Mouse (Mus musculus): Measurements from ENCODE around the gene Bcas1. TPM values are rescaled to one million over a fixed set of nuclear protein-coding genes. Genes with fewer than 3 reads are reported as not detected.

Bcas1 gene
- total RNA-seq, 2 experiments from 2014 or later, result 0.50 to 0.89 TPM

DNA sequence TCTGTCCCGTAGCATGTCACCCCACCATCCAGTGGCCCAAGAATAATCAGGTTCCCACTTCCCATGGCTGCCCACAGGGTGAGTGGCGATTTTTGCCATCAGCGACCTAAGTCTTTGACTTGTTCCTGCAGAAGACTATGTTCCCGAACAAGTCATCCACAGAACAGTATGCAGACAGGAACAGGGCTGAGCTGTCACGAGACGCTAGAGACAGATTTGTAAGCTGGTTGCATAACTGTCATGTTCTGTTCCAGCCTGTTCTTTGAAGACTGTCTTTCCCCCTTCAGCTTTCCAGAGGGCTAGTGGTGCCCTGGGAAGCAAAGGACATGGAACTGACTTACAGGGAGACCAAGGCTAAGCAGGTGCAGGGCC lies 116.7 kb downstream of the Bcas1 start:
- no peak for DNase-seq
- H3K27ac ChIP-seq, result no peak overlapping the region
- TF ChIP-seq CTCF (IDR thresholded peaks at IDR 0.05), result no peak
- intact Hi-C loops (cut with DNase I), result no loop called here
- H3K4me3 ChIP-seq, result no peak overlapping the region

DNA sequence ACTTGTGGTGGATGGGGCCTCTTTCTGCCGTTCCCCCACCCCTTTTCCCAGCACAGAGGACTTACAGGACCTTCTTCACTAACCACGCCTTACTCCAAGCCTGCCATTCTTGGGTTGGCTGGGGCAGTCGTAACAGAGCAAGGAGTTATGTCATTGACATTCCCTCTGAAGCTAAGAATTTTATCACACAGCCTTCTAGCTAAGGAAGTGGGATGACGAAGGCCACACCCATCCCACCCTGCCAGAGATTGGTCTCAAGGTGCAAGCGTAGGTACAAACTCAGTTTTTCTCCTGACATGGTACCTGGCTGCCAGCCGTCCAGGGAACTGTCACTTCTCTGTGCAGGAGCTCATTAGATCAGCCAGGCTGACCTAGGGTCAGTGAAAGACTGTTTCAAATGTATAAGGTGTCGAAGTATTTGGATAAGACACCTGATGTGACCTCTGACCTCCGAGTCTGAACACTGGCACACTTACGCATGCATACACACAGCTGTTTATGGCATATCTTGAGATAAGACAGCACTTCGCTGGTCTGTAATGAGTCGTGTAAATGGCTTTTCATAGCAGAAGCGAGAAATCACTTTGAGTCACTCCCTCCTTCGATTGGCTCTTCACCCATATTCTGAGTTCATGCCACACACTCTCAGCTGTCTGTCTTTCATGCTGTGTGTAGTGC lies 117.2 kb downstream of the Bcas1 start:
- TF ChIP-seq CTCF (IDR thresholded peaks at IDR 0.05), result no peak
- intact Hi-C loops (cut with DNase I), result no loop called here
- Histone ChIP-seq H3K4me3 (no peak overlapping the region), H3K27ac (no peak overlapping the region)
- no peak for DNase-seq

DNA sequence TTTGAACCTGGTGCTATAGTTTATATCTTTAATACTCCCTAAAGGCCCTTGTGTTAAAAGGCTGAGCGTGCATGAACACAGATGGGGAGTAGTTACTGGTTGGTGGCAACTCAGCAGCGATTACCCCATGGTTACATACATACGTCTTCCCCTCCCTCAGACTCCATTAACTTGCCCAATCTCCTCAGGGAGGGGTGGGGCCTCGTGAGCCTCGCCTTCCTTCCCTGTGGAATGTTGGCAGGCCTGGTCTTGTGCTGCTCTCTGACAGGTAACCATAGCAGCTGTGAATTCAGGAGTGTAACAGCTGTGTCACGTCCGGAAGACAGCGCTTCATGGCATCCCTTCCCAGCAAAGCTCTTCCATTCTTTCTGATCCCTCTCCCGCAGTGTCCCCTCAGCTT lies 118.7 kb downstream of the Bcas1 start:
- intact Hi-C loops (cut with DNase I), result no loop called here
- TF ChIP-seq CTCF (IDR thresholded peaks at IDR 0.05), result no peak
- no peak for DNase-seq
- Histone ChIP-seq H3K27ac (no peak overlapping the region), H3K4me3 (no peak overlapping the region)

DNA sequence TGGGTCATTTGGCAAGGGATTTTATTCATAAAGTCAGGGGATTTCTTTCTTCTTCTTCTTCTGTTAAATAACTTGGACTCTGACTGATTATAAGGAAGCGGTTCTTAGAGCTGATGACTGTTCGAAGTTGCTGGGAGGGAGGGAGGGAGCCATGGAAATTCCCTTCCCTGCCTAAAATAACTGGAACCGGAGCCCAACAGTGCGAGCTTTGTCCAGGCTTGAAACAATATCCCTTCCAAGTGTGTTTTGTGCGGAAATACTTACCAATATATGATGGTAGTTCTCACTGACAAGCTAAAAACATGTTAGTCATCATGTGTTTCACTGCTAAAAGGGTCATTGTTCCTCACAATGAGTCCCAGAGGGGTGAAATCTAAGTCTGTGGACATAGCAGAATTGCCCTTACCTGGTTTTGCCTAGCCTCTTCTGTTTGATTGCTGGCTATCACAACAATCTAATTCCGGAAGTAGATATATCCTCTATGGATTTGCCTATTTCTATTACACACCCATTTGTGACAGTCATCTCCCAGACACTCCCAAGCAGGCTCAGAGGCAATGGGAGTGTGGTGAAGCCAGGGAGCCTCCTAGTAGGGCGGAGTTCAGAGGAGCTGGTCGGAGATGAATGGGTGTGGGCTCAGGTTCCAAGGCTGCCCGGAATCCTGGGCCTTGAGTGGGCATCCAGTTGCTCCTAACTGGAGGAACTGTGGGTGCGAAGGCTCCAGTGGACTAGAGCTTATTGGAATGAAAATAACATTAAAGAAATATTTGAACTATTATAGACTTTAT lies 119.4 kb downstream of the Bcas1 start:
- intact Hi-C loops (cut with DNase I), result no loop called here
- H3K27ac ChIP-seq, result peak overlapping the region; percentile 67
- TF ChIP-seq CTCF (IDR thresholded peaks at IDR 0.05), result no peak
- no peak overlapping the region for H3K4me3 ChIP-seq
- no peak for DNase-seq

DNA sequence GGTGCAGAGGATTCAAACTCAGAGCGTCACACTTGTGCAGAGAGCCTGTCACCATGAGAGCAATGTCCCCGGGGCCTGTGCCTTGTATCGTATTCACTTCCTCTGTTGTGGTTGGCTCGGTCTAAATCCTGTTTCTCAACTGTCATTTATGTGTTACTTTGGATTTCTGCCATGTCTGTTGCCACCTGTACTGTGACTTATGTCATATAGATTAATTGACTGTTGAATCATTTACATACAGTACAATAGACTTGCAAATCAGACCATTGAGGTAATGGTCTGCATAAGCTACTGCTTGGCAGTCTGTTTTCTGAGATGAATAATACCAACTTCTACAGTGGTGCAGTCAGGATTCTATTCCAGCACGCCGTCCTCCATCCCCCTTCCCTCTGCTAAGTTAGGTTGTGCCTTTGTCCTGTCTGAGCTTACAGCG lies 120.0 kb downstream of the Bcas1 start:
- intact Hi-C loops (cut with DNase I), result no loop called here
- no peak for TF ChIP-seq CTCF (IDR thresholded peaks at IDR 0.05)
- H3K27ac ChIP-seq, result peak overlapping the region; percentile 67
- H3K4me3 ChIP-seq, result no peak overlapping the region
- DNase-seq, result no peak

DNA sequence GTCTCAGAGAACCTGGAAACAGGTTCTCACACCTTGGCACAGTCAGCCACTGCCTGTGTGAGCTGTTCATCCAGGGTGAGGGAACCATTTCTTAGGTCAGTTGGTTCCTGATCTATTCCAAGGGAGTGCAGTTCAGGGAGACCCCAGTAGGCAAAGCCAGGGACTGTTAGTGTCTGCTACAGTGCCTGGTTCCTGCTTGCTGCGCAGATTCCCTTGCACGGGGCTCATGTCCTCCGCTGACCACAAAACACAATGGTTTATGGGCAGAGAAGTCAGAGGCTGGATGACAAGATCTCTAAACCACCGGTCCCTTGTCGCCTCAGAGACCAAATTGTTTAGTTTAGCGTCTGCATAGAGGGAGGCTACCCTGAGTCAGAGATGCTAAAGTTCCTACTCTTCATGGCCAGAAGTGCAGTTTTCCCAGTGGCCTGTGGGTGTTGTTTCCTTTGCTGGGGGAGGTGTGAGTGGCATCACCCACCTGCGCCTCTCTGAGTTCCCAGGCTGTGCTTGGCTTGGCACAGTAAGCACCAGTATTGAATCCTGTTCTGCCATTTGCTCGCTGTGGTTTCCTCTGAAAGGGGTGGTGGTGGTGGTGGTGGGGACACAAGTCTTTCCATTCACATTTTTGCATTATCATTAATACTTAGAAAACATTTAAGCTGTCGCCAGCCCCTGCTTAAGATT lies 120.9 kb downstream of the Bcas1 start:
- no peak for DNase-seq
- H3K4me3 ChIP-seq, result no peak overlapping the region
- no peak overlapping the region for H3K27ac ChIP-seq
- intact Hi-C loops (cut with DNase I), result no loop called here
- TF ChIP-seq CTCF (IDR thresholded peaks at IDR 0.05), result no peak

DNA sequence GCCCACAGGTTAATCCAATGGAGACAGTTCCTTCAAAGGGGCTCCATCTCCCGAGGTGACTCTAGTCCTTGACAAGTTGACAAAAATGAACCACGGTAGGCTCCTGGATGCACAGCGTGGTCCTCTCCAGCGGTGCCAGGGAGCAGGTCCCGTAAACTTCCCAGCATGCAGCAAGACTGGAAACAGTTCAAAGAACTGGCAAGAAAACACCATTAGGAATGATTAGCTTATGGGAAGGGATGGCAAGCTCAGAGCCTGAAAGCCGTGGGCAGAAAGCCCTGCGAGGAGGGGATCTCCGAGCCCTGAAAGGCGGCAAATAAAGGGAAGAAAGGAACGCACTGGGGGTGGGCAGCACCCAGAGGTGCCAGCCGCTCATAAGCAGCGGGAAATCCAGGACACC lies 122.9 kb downstream of the Bcas1 start:
- intact Hi-C loops (cut with DNase I), result no loop called here
- DNase-seq, result no peak
- no peak for TF ChIP-seq CTCF (IDR thresholded peaks at IDR 0.05)
- H3K27ac ChIP-seq, result no peak overlapping the region
- H3K4me3 ChIP-seq, result 0 out of 2 replicates have a peak overlapping the region, but pooled peaks have one; percentile 19

DNA sequence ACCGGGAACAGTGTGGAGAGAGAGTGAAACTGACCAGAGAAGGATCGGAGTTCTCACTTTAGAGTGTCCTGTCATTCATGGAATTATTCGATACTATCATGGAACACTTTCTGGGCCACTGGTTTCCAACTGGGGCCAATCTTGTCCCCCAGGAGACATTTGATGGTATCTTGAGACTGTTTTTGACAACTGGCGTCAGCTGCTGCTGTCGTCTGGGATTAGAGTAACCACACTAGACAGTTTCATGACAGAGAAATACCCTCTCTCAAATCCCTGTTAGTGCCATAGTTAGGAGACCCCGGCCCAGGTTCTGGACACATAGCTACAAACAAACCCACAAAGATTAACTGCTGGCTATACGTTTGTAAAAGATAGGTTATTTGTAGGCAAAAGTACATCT lies 124.0 kb downstream of the Bcas1 start:
- Histone ChIP-seq H3K4me3 (no peak overlapping the region), H3K27ac (no peak overlapping the region)
- no peak for TF ChIP-seq CTCF (IDR thresholded peaks at IDR 0.05)
- intact Hi-C loops (cut with DNase I), result no loop called here
- no peak for DNase-seq

DNA sequence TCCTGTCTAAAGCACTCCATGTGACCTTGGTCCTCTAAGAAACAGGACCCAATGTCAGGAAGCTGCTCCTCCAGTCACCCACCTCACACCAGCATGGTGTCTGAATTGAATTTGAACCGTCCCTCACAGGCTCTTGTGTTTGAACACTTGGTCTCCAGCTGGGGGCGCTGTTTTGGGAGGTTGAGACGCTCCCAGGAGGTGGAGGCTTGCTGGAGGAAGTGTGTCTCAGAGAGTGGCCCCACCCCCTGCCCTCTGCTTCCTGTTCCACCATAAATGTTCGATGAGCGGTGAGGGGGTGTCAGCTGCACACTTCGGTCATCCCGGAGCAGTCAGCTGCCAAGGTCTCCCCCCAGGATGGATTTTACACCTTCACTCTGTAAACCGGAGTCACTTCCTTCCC lies 124.8 kb downstream of the Bcas1 start:
- TF ChIP-seq CTCF (IDR thresholded peaks at IDR 0.05), result no peak
- no peak for DNase-seq
- H3K27ac ChIP-seq, result no peak overlapping the region
- no peak overlapping the region for H3K4me3 ChIP-seq
- intact Hi-C loops (cut with DNase I), result no loop called here

Other genes with a start within 250 kb of the Bcas1 start
- gene Pfdn4, start 68.6 kb upstream of the Bcas1 start, total RNA-seq (2021), result 10 to 100 TPM; 11.8 to 14.4 TPM
- gene Cyp24a1, start 69.3 kb upstream of the Bcas1 start, total RNA-seq (2021), result not detected
- not detected for gene 4930470P17Rik, start 174.2 kb upstream of the Bcas1 start, total RNA-seq (2021)

Data from gastrocnemius, adult 2 months (tissue).